Mouse (Mus musculus) small intestine, adult 2 months (tissue): ENCODE data around the gene Amn1.

Experiments used
- CTCF ChIP-seq: fragments of 200-500 bp; IDR thresholded peaks from 2 replicates; pipeline ENCODE4 v1.5.1; 2012; ENCODE audit warnings: low read depth, mild to moderate bottlenecking, control low read depth, inconsistent platforms, low read length, moderate library complexity, mixed read lengths; ENCODE audit not compliant: insufficient replicate concordance, insufficient read length; ENCODE audit errors: extremely low read depth
- POLR2A ChIP-seq: fragments of 200-500 bp; IDR thresholded peaks from 2 replicates; pipeline ENCODE4 v1.6.1; 2012; ENCODE audit warnings: low read depth, mild to moderate bottlenecking, control low read depth, inconsistent platforms, low read length, moderate library complexity

DNA sequence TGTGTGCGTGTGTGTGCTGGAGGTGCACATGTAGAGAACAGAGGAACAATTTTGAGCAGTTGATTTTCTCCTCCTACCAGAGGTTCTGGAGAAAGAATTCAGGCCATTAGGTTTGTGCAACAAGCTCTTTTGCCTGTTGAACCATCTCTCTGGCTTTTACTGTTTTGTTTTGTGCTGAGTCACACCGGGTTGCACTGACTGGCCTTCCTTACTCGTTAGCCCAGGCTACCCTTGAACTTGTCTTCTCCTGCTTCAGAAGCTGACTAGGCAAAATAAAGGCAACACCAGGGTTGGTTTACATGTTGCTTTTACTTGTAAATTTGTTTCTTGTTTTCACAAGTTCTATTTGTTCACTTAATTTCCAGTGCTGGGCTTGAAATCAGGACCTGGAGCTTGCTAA, 65.5 kb downstream of the Amn1 start:
- TF ChIP-seq CTCF: no peak
- no peak for TF ChIP-seq POLR2A
